ENCODE assay signal across 21 mouse cellular contexts in genomic region chr8:72720541-72720940, GRCm38 (mm10). TPM values are rescaled to one million over a fixed set of nuclear protein-coding genes. Genes with fewer than 3 reads are reported as not detected.
DNase-seq lines count a peak whose midpoint lies in the region; ATAC-seq and TF ChIP-seq lines count a peak whose summit lies in the region.
"Had no signal": no experiment of that assay in that cellular context is flagged by ENCODE, and none has a peak within 500 bp of the region (broad histone marks: within the 10 kb centered on the region; RNA-seq: fewer than 3 reads in every experiment).

No protein-coding gene starts in this region.

- no peak for TF ChIP-seq POLR2A in thymus, adult 2 months (IDR thresholded peaks at IDR 0.05; ENCODE audit: control insufficient read depth, extremely low read depth, insufficient read depth, low read length, poor library complexity)

- ATAC-seq in heart, embryonic 12.5 days (ENCODE audit: insufficient number of reproducible peaks, low FRiP score): peak; percentile 37
- ATAC-seq in midbrain, embryonic 16.5 days: no peak
- ATAC-seq: activated CD4-positive, CD25-positive, alpha-beta regulatory T cell, adult 4 months; forebrain, embryonic 16.5 days; intestine, embryonic 16.5 days; Patski had no signal

- H3K9me3 ChIP-seq in heart, embryonic 12.5 days (replicated peaks): no peaks in the 10 kb centered on the region
- no peaks in the 10 kb centered on the region for H3K9me3 ChIP-seq in midbrain, embryonic 16.5 days (replicated peaks; ENCODE audit: control insufficient read depth, low read length, poor library complexity, severe bottlenecking)
- H3K9me3 ChIP-seq: embryonic facial prominence, embryonic 13.5 days; forebrain, embryonic 12.5 days; hindbrain, embryonic 10.5 days had no signal

- peaks cover 10% of the 10 kb centered on the region for H3K4me1 ChIP-seq in heart, embryonic 12.5 days (replicated peaks)
- peaks cover 9% of the 10 kb centered on the region for H3K4me1 ChIP-seq in midbrain, embryonic 16.5 days (ENCODE audit: control insufficient read depth, insufficient read depth, low read length)
- peaks cover 6% of the 10 kb centered on the region for H3K4me1 ChIP-seq in thymus, adult 2 months (replicated peaks; ENCODE audit: control insufficient read depth, insufficient read depth, low read length)

- no peak for DNase-seq in heart, adult 9 months (ENCODE audit: low spot score in 2 of 2)
- DNase-seq in adipocyte (ENCODE audit: low spot score): peak; percentile 13
- DNase-seq in adrenal gland, postnatal 14 days: peak; percentile 73
- peak; percentile 54 for DNase-seq in testis, postnatal 10 days (ENCODE audit: low spot score)
- no peak for DNase-seq in frontal cortex, adult 2 months (ENCODE audit: extremely low spot score in 1 of 2, low spot score in 1 of 2)
- DNase-seq in thymus, adult 2 months: no peak
- DNase-seq: cerebellum, adult 18-20 months; cerebellum, adult 9-11 months; cerebellum, postnatal 36 days; gastrocnemius, postnatal 25 days; heart, postnatal 14 days had no signal

- no peak for TF ChIP-seq CTCF in thymus, adult 2 months (IDR thresholded peaks at IDR 0.05; ENCODE audit: borderline replicate concordance, control insufficient read depth, extremely low read depth, insufficient read depth, low read length, poor library complexity)

- 4% methylated on average over 1 of the region's 1 CpGs for WGBS in heart, embryonic 12.5 days
- WGBS in midbrain, embryonic 16.5 days: 45% methylated on average over 1 of the region's 1 CpGs
- 47% methylated on average over 1 of the region's 1 CpGs for WGBS in thymus, adult 2 months

- H3K4me2 ChIP-seq in heart, embryonic 12.5 days: no peak overlapping the region
- H3K4me2 ChIP-seq in midbrain, embryonic 16.5 days (ENCODE audit: low read length): no peak overlapping the region
- H3K4me2 ChIP-seq: embryonic facial prominence, embryonic 13.5 days; forebrain, embryonic 12.5 days; hindbrain, embryonic 14.5 days had no signal

- H3K27me3 ChIP-seq in heart, embryonic 12.5 days (replicated peaks): peaks cover 4% of the 10 kb centered on the region; the same call in 1 of the 2 replicates
- H3K27me3 ChIP-seq in midbrain, embryonic 16.5 days (ENCODE audit: control insufficient read depth, insufficient read depth, low read depth, low read length): no peaks in the 10 kb centered on the region
- H3K27me3 ChIP-seq in thymus, adult 2 months (ENCODE audit: control insufficient read depth, insufficient read depth, low read length): no peaks in the 10 kb centered on the region
- H3K27me3 ChIP-seq: embryonic facial prominence, embryonic 13.5 days; forebrain, embryonic 12.5 days; Patski had no signal

- no peak overlapping the region for H3K4me3 ChIP-seq in heart, embryonic 12.5 days
- no peak overlapping the region for H3K4me3 ChIP-seq in midbrain, embryonic 16.5 days (ENCODE audit: low read depth, low read length)
- no peak overlapping the region for H3K4me3 ChIP-seq in thymus, adult 2 months (ENCODE audit: control insufficient read depth, insufficient read depth, low read length)
- H3K4me3 ChIP-seq: embryonic facial prominence, embryonic 13.5 days; forebrain, embryonic 12.5 days; hindbrain, embryonic 10.5 days had no signal

- H3K27ac ChIP-seq in heart, embryonic 12.5 days (ENCODE audit: poor library complexity, severe bottlenecking): no peak overlapping the region
- no peak overlapping the region for H3K27ac ChIP-seq in midbrain, embryonic 16.5 days (ENCODE audit: low read length)
- H3K27ac ChIP-seq in thymus, adult 2 months (ENCODE audit: control insufficient read depth, insufficient read depth, low read length): no peak overlapping the region
- H3K27ac ChIP-seq: embryonic facial prominence, embryonic 13.5 days; forebrain, embryonic 12.5 days; hindbrain, embryonic 10.5 days; hindbrain, embryonic 14.5 days had no signal

- H3K9ac ChIP-seq in heart, embryonic 12.5 days: no peak overlapping the region
- no peak overlapping the region for H3K9ac ChIP-seq in midbrain, embryonic 16.5 days (ENCODE audit: low read depth, low read length)
- H3K9ac ChIP-seq: embryonic facial prominence, embryonic 13.5 days; forebrain, embryonic 12.5 days; hindbrain, embryonic 14.5 days had no signal

- H3K36me3 ChIP-seq in heart, embryonic 12.5 days: peaks cover 10% of the 10 kb centered on the region
- peaks cover 3% of the 10 kb centered on the region for H3K36me3 ChIP-seq in midbrain, embryonic 16.5 days (ENCODE audit: control insufficient read depth, insufficient read depth, low read length)
- H3K36me3 ChIP-seq in thymus, adult 2 months (ENCODE audit: control insufficient read depth, insufficient read depth, low read length): peaks cover 5% of the 10 kb centered on the region

RNA-seq across cellular contexts. Expression of gene Sin3b, which starts 2.5 kb away (rescaled TPM):
- 147 and 151 TPM in 2 replicates for polyA plus RNA-seq in heart, embryonic 12.5 days (2016; fragmentation: Nextera tagmentation; extraction: Ambion mirVana)
- 190 and 198 TPM in 2 replicates for total RNA-seq in adrenal gland, postnatal 14 days (2021)
- polyA plus RNA-seq in midbrain, embryonic 16.5 days (2015; fragmentation: Nextera tagmentation; extraction: Ambion mirVana): 173 and 175 TPM in 2 replicates
- polyA plus RNA-seq in frontal cortex, adult 2 months (2012; rRNA removed): 134 and 150 TPM in 2 replicates
- 394 and 423 TPM in 2 replicates for polyA plus RNA-seq in thymus, adult 2 months (2012; rRNA removed)

RNA-seq across cellular contexts. Expression of gene F2rl3, which starts 41.1 kb away (rescaled TPM):
- 0.54 and 0.91 TPM in 2 replicates for polyA plus RNA-seq in heart, embryonic 12.5 days (2016; fragmentation: Nextera tagmentation; extraction: Ambion mirVana)
- 3.2 and 4.4 TPM in 2 replicates for total RNA-seq in adrenal gland, postnatal 14 days (2021)
- 0.39 and 0.48 TPM in 2 replicates for polyA plus RNA-seq in midbrain, embryonic 16.5 days (2015; fragmentation: Nextera tagmentation; extraction: Ambion mirVana)
- 0.42 and 0.65 TPM in 2 replicates for polyA plus RNA-seq in frontal cortex, adult 2 months (2012; rRNA removed)
- 18.8 and 24.9 TPM in 2 replicates for polyA plus RNA-seq in thymus, adult 2 months (2012; rRNA removed)

Comparison
In these comparisons a context has a peak if more than half of its experiments do, and no peak if none do; other contexts are left out.
1. DNase-seq: peak in adipocyte (single experiment), adrenal gland, postnatal 14 days (single experiment) and testis, postnatal 10 days (single experiment); none in heart, adult 9 months (0 of 2), frontal cortex, adult 2 months (0 of 2) and thymus, adult 2 months (single experiment).
2. RNA of gene F2rl3, which starts 41.1 kb away (polyA plus RNA-seq): 18.8 to 24.9 TPM in thymus, adult 2 months; 0.54 to 0.91 TPM in heart, embryonic 12.5 days, 0.39 to 0.48 TPM in midbrain, embryonic 16.5 days and 0.42 to 0.65 TPM in frontal cortex, adult 2 months; every median in the first group is over 10 times any median in the second.